Mouse (Mus musculus) left cerebral cortex, postnatal 36 days (tissue): ENCODE measurements around the gene Phf7. TPM values are rescaled to one million over a fixed set of nuclear protein-coding genes. Genes with fewer than 3 reads are reported as not detected.

Experiments
- DNase-seq, 2 experiments: peaks; one replicate each; pipeline ENCODE4 v3.0.0; 2021 to 2022; ENCODE audit warnings: low spot score in 2 of 2, mixed read lengths in 1 of 2
- intact Hi-C: fragments of 180-260 bp; cut with DNase I; formaldehyde crosslinking; loops from one replicate; pipeline ENCODE4 v1.15.1; 2025
- total RNA-seq, 2 experiments: library from RNA; stranded (reverse); gene quantifications; 2 replicates each; pipeline ENCODE4 v1.2.3; 2021

The Phf7 gene
- 1 to 10 TPM; 4.4 to 4.6 TPM for total RNA-seq

- intact Hi-C loops, result loop anchor here (5.0 kb wide), 2 partner anchors 44 to 86 kb away; partner anchors contain the start of genes Capn7 and Tnnc1
Observed at GRCm38 (mm10) chr14:31251084-31251604, at the start of gene Phf7, which contains the start of gene Bap1. TSS of gene Phf7 (minus strand) at chr14:31251317. TSS of gene Bap1 (plus strand) at chr14:31251450.

GRCm38 (mm10) chr14:31285728-31286127 lies 34.6 kb upstream of the Phf7 start:
- no peak for DNase-seq
- intact Hi-C loops, result no loop called here

More at GRCm38 (mm10) chr14:31251084-31251604, at the start of gene Phf7, which contains the start of gene Bap1:
- DNase-seq, result peak; percentile 96

GRCm38 (mm10) chr14:31272164-31272563 lies 21.0 kb upstream of the Phf7 start:
- DNase-seq, result peak; percentile 69 to 74
- intact Hi-C loops, result loop anchor here (5.0 kb wide), 2 partner anchors 65 to 200 kb away; partner anchors contain the start of gene Capn7

GRCm38 (mm10) chr14:31271121-31271520 lies 20.0 kb upstream of the Phf7 start:
- DNase-seq, result no peak
- intact Hi-C loops, result loop anchor here (5.0 kb wide), 2 partner anchors 66 to 201 kb away; partner anchors contain the start of gene Capn7

GRCm38 (mm10) chr14:31269456-31270100 lies 18.5 kb upstream of the Phf7 start:
- DNase-seq, result peak; percentile 33 to 40
- intact Hi-C loops, result loop anchor here (5.0 kb wide), 2 partner anchors 68 to 203 kb away; partner anchors contain the start of gene Capn7

- DNase-seq, result peak; percentile 70 to 71
- intact Hi-C loops, result no loop called here
Observed at GRCm38 (mm10) chr14:31268301-31269001, 17.3 kb upstream of the Phf7 start.

- DNase-seq, result peak; percentile 33 to 53
- intact Hi-C loops, result no loop called here
Observed at GRCm38 (mm10) chr14:31267649-31268048, 16.5 kb upstream of the Phf7 start.

- no peak for DNase-seq
- intact Hi-C loops, result no loop called here
Observed at GRCm38 (mm10) chr14:31260932-31261331, 9.8 kb upstream of the Phf7 start.

- DNase-seq, result no peak
- intact Hi-C loops, result no loop called here
Observed at GRCm38 (mm10) chr14:31260374-31260773, 9.3 kb upstream of the Phf7 start.

GRCm38 (mm10) chr14:31258476-31259050 lies 7.4 kb upstream of the Phf7 start:
- no peak for DNase-seq
- intact Hi-C loops, result no loop called here

GRCm38 (mm10) chr14:31252091-31252490 lies 974 bp upstream of the Phf7 start:
- no peak for DNase-seq
- intact Hi-C loops, result loop anchor here (5.0 kb wide), 2 partner anchors 45 to 85 kb away; partner anchors contain the start of genes Capn7 and Tnnc1

- intact Hi-C loops, result loop anchor here (5.0 kb wide), 2 partner anchors 44 to 86 kb away; partner anchors contain the start of genes Capn7 and Tnnc1
- no peak for DNase-seq
Observed at GRCm38 (mm10) chr14:31251626-31252025, 509 bp upstream of the Phf7 start.

GRCm38 (mm10) chr14:31250222-31251083 lies 664 bp downstream of the Phf7 start:
- no peak for DNase-seq
- intact Hi-C loops, result loop anchor here (5.0 kb wide), 2 partner anchors 43 to 87 kb away; partner anchors contain the start of genes Capn7 and Tnnc1

GRCm38 (mm10) chr14:31248396-31248795 lies 2.7 kb downstream of the Phf7 start:
- DNase-seq, result no peak
- intact Hi-C loops, result no loop called here

- no peak for DNase-seq
- intact Hi-C loops, result no loop called here
Observed at GRCm38 (mm10) chr14:31245946-31246345, 5.2 kb downstream of the Phf7 start.

GRCm38 (mm10) chr14:31244777-31245176 lies 6.3 kb downstream of the Phf7 start:
- intact Hi-C loops, result no loop called here
- DNase-seq, result no peak

- no peak for DNase-seq
- intact Hi-C loops, result no loop called here
Observed at GRCm38 (mm10) chr14:31240528-31240927, 10.6 kb downstream of the Phf7 start.

GRCm38 (mm10) chr14:31237101-31237882 lies 13.8 kb downstream of the Phf7 start:
- intact Hi-C loops, result no loop called here
- DNase-seq, result no peak
